Mouse (Mus musculus) testis, adult 2 months (tissue): ENCODE measurements at regions not wholly inside any gene's neighbourhood (a gene's known extent, or its start where the extent isn't known, plus 50 kb on each side); places are given as distances from the start of the nearest gene placed in this dataset.

ENCODE experiments used
- CTCF ChIP-seq: fragments of 200-500 bp; IDR thresholded peaks from 2 replicates; pipeline ENCODE4 v1.5.1; 2012; ENCODE audit warnings: low read depth, mild to moderate bottlenecking, inconsistent platforms, low read length, moderate library complexity; ENCODE audit not compliant: control insufficient read depth, insufficient read depth, insufficient replicate concordance
- POLR2A ChIP-seq: fragments of 200-500 bp; IDR thresholded peaks from 2 replicates; pipeline ENCODE4 v1.6.1; 2012; ENCODE audit warnings: low read depth, mild to moderate bottlenecking, inconsistent platforms, low read length, moderate library complexity; ENCODE audit not compliant: control insufficient read depth

- TF ChIP-seq POLR2A = no peak
- no peak for TF ChIP-seq CTCF
These were observed 152.2 kb upstream of the Ubl3 start for GRCm38 (mm10) chr5:148704769-148705168.
